16 mouse cellular contexts compared by ENCODE assay signal in genomic region chr17:88421246-88421645, GRCm38 (mm10). TPM values are rescaled to one million over a fixed set of nuclear protein-coding genes. Genes with fewer than 3 reads are reported as not detected.
A peak's percentile ranks its signal among the peaks of the same experiment; 100 is the strongest.
DNase-seq lines count a peak whose midpoint lies in the region; ATAC-seq and TF ChIP-seq lines count a peak whose summit lies in the region.
"Had no signal": no experiment of that assay in that cellular context is flagged by ENCODE, and none has a peak within 500 bp of the region (broad histone marks: within the 10 kb centered on the region; RNA-seq: fewer than 3 reads in every experiment).

No protein-coding gene starts in this region.

- TF ChIP-seq EP300 in liver, postnatal 0 days (IDR thresholded peaks at IDR 0.05; ENCODE audit: low read depth): no peak

- H3K9me3 ChIP-seq in liver, postnatal 0 days (ENCODE audit: low read length): no peaks in the 10 kb centered on the region
- no peaks in the 10 kb centered on the region for H3K9me3 ChIP-seq in liver, embryonic 12.5 days (replicated peaks)
- H3K9me3 ChIP-seq: embryonic facial prominence, embryonic 12.5 days had no signal

- WGBS in liver, postnatal 0 days (ENCODE audit: insufficient replicate concordance): 81% methylated on average over 6 of the region's 6 CpGs
- 72% methylated on average over 6 of the region's 6 CpGs for WGBS in liver, embryonic 12.5 days (ENCODE audit: insufficient replicate concordance)

- H3K4me2 ChIP-seq in liver, postnatal 0 days (ENCODE audit: low read depth, low read length): no peak overlapping the region
- H3K4me2 ChIP-seq in liver, embryonic 12.5 days: no peak overlapping the region
- H3K4me2 ChIP-seq: embryonic facial prominence, embryonic 12.5 days had no signal

- H3K9ac ChIP-seq in liver, postnatal 0 days (replicated peaks): no peak overlapping the region
- no peak overlapping the region for H3K9ac ChIP-seq in liver, embryonic 12.5 days
- H3K9ac ChIP-seq: embryonic facial prominence, embryonic 12.5 days had no signal

- H3K27ac ChIP-seq in liver, postnatal 0 days (ENCODE audit: low read depth): no peak overlapping the region
- H3K27ac ChIP-seq in liver, embryonic 12.5 days: no peak overlapping the region
- H3K27ac ChIP-seq: embryonic facial prominence, embryonic 12.5 days had no signal

- no peak overlapping the region for H3K4me3 ChIP-seq in liver, postnatal 0 days (ENCODE audit: low read depth, low read length)
- H3K4me3 ChIP-seq in liver, embryonic 12.5 days: no peak overlapping the region
- H3K4me3 ChIP-seq: embryonic facial prominence, embryonic 12.5 days had no signal

- H3K27me3 ChIP-seq in liver, postnatal 0 days (ENCODE audit: insufficient read depth, low read length): no peaks in the 10 kb centered on the region
- H3K27me3 ChIP-seq in liver, embryonic 12.5 days (replicated peaks): no peaks in the 10 kb centered on the region
- H3K27me3 ChIP-seq: embryonic facial prominence, embryonic 12.5 days had no signal

- no peaks in the 10 kb centered on the region for H3K4me1 ChIP-seq in liver, postnatal 0 days (ENCODE audit: insufficient read depth)
- no peaks in the 10 kb centered on the region for H3K4me1 ChIP-seq in liver, embryonic 12.5 days
- H3K4me1 ChIP-seq: embryonic facial prominence, embryonic 12.5 days had no signal

- H3K36me3 ChIP-seq in liver, postnatal 0 days (replicated peaks; ENCODE audit: insufficient read depth, low read length): no peaks in the 10 kb centered on the region
- H3K36me3 ChIP-seq in liver, embryonic 12.5 days: no peaks in the 10 kb centered on the region
- H3K36me3 ChIP-seq: embryonic facial prominence, embryonic 12.5 days had no signal

- ATAC-seq in liver, postnatal 0 days: peak; percentile 43; the same call in 1 of the 2 replicates
- no peak for ATAC-seq in liver, embryonic 12.5 days
- ATAC-seq: hindbrain, embryonic 16.5 days; midbrain, embryonic 16.5 days had no signal

- intact Hi-C loops in gastrocnemius, postnatal 36 days (cut with DNase I): no loop called here

- peak; percentile 51 for DNase-seq in gastrocnemius, adult 18-20 months (ENCODE audit: low spot score)
- DNase-seq in gastrocnemius, postnatal 36 days: no peak
- no peak for DNase-seq in liver, postnatal 0 days
- DNase-seq in cerebellum, adult 9-10 months: peak; percentile 99
- peak; percentile 21 for DNase-seq in heart, postnatal 4 days
- DNase-seq in thymus, postnatal 10 days (ENCODE audit: low spot score in 2 of 2): no peak
- no peak for DNase-seq in MN1 (ENCODE audit: low spot score)
- DNase-seq: adrenal gland, adult 2 months; kidney, adult 2 months; kidney, postnatal 25 days; lung, postnatal 14 days; thymus, adult 18-20 months had no signal

- TF ChIP-seq CTCF in liver, postnatal 0 days (IDR thresholded peaks at IDR 0.05; ENCODE audit: low read depth): no peak

RNA-seq across cellular contexts. Expression of gene Foxn2, which starts 19.3 kb away (rescaled TPM):
- 10 to 100 TPM; 11.5 to 14.3 TPM for total RNA-seq in gastrocnemius, adult 18-20 months (2021)
- 10 to 100 TPM in 1 of 2 experiments, 1 to 10 TPM in 1; 8.8 to 13.4 TPM for total RNA-seq in gastrocnemius, postnatal 36 days (2021)
- 6.6 and 6.8 TPM in 2 replicates for polyA plus RNA-seq in liver, postnatal 0 days (2015; fragmentation: Nextera tagmentation; extraction: Ambion mirVana)
- polyA plus RNA-seq in liver, embryonic 12.5 days (2016; fragmentation: Nextera tagmentation; extraction: Ambion mirVana): 17.5 and 18.5 TPM in 2 replicates
- total RNA-seq in heart, postnatal 4 days (2021): 10 to 100 TPM; 13.6 to 13.9 TPM

Comparison
In these comparisons a context has a peak if more than half of its experiments do, and no peak if none do; other contexts are left out.
1. DNase-seq: peak in gastrocnemius, adult 18-20 months (single experiment), cerebellum, adult 9-10 months (single experiment) and heart, postnatal 4 days (single experiment); none in gastrocnemius, postnatal 36 days (0 of 2), liver, postnatal 0 days (single experiment), thymus, postnatal 10 days (0 of 2) and MN1 (single experiment).